Mouse (Mus musculus) CD4-positive, CD25-positive, alpha-beta regulatory T cell, adult 4 months (primary cell): ENCODE results near the gene Mfsd4b5. TPM values are rescaled to one million over a fixed set of nuclear protein-coding genes. Genes with fewer than 3 reads are reported as not detected.
"Not testable (repeated sequence)": the region's sequence is repeated elsewhere in the genome, so short reads cannot be mapped to it uniquely, and the experiment has no call there.

ENCODE experiments used
- ATAC-seq: one replicate; pipeline ENCODE4 v1.8.0; 2017
- polyA plus RNA-seq, 2 experiments: library from polyadenylated mRNA; unstranded; fragments of 100-300 nt; shearing (Covaris generic); gene quantifications; one replicate each; pipeline ENCODE4 v1.2.1; 2017

Gene Mfsd4b5
- polyA plus RNA-seq, result under 1 TPM in 1 of 2 experiments, not detected in 1; 0.47 TPM

DNA sequence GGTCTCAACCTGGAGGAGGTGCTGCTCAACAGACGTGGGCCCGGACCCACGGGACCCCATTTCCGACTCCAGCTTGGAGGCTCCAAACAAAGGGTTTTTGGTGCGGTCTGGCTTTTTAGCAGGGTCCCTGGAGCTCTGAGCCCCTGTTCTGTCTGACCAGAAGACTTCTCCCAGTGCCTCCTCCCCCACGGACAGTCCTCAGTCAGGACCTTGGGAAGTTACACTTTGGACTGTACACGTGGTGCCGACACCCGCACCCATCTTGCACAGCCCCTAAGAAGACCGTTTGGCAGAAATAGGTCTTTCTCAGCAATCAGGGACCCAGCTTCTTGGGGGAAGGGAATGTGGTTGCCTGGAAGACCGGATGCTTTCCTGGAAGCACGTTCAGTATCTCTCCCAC is at the start of gene Mfsd4b5:
Gene Mfsd4b5 (minus strand): TSS at position 181 of the 400 bp plus-strand sequence.
- no peak for ATAC-seq

DNA sequence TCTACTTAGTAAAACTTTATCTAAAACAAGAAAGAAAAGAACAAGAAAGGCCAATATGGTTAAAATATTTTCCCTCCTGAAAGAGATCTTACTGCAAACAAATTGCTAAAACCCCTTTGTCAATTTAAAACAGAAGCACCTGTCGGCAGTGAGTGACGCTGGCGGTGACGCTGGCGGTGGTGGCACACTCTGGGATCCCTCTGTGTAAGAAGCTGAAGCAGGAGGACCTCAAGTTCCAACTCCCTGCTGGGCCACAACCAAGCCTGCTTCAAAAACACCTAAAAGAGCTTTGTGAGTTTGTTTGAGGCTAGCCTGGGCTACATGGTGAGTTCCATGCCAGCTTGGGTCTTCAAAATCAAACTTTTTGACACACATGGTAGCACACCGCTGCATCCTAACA is 48.5 kb upstream of the Mfsd4b5 start:
- no peak for ATAC-seq

DNA sequence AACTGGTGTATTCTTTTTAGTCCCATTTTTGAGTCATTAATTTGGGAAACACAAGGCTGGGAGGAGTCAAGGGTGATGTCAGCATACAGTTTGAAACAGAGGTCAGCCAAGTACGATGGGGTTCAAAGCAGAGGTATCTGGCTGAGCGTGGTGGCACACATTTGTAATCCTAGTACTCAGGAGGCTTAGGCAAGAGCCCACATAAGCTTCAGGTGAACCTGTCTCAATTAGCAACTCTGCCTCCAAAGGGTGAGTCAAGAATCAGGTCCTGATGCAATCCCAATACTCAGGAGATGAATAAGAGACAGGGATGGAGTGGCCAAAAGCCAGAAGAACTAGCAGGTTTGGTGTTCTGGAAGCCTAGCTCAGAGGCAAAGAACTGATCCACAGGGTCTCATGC is 46.5 kb upstream of the Mfsd4b5 start:
- no peak for ATAC-seq

DNA sequence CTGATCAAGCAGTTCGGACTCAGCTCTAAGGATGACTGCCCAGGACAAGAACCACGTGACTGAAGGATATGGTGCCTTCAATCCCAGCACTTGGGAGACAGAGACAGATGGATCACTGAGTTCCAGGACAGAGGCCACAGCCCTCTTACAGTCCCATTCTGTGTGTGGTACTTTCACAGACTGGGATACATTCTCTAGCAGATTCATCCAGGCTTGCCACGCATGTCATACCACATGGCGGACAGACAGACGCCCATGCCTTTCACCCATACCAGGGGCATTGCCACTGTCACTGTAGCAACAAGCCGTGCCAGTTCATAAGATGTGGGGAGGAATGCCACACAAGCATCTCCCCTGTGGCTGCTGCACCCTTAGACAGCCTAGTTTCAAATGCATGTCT is 44.3 kb upstream of the Mfsd4b5 start:
- ATAC-seq, result no peak

DNA sequence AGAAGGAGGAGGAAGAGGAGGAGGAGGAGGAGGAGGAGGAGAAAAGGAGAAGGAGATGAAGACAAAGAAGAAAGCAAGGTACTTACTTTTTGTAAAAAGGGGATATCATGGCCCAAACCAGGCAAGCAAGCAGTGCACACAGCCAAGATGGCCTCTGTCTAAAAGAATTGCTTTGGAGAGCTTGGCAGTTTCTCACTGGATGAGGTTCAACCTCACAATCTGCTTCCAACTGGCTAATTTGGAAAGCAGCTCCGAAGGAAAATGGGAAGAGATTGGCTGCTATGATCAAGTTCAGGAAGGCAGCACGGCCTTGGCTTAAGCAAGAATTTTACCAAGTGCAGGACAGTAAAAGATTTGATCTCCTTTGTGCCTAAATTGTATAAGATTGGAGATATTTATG is 43.2 kb upstream of the Mfsd4b5 start:
- ATAC-seq, result no peak

DNA sequence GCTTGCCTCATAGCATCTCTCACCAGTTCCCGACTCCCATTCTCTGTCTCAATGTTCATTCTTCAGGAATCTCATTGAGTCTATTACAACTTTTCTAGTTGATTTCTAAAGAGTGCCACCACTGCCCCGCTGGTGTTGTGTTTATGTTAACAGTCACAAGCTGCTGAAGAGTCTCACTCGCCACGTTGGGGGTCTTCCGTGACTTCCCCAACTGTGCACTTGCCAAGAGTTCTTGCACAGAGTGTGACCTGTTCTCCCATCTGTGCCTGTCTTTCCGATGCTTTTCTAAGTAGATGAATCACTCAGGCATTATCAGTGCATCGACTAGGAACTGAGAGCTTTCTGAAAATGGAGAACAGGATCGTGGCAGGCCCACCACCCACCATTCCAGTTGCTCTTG is 41.6 kb upstream of the Mfsd4b5 start:
- no peak for ATAC-seq

DNA sequence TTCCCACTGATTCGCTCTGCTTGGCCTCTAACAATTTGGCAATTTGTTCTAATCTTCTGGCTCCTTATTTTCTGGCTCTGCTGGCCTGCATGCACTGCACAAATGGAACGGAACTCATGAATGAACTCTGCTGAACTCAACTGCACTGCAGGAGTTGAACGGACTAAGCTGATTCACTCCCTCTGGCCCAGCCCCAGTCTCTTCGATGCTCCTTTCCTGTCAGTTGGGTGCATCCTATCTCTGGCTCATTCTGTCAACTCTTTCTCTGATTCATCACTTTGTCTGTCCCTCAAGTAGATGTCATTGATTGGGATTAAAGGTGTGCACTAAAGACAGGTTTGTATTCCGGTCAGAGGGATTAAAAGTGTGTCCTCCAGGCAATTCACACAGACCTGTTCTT is 40.1 kb upstream of the Mfsd4b5 start:
- ATAC-seq, result no peak

DNA sequence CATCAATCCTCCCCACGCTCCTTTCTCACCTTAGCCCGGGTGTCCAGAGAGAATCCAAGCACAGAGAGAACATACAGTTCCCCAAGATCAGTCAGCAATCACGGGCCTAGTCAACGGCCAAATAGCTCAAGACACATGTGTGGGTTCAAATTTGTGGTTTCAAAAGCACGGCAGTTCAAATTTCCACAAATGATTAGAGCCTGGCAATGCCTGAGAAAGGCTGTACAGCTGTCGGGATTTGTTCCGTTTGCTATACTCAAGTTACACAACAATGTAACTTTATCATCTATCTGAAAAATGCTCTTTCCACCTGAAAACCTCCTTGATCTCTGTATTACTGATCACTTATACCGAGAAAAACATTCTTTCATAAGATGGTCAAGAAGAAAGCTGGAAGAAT is 39.1 kb upstream of the Mfsd4b5 start:
- ATAC-seq, result peak; percentile 7

DNA sequence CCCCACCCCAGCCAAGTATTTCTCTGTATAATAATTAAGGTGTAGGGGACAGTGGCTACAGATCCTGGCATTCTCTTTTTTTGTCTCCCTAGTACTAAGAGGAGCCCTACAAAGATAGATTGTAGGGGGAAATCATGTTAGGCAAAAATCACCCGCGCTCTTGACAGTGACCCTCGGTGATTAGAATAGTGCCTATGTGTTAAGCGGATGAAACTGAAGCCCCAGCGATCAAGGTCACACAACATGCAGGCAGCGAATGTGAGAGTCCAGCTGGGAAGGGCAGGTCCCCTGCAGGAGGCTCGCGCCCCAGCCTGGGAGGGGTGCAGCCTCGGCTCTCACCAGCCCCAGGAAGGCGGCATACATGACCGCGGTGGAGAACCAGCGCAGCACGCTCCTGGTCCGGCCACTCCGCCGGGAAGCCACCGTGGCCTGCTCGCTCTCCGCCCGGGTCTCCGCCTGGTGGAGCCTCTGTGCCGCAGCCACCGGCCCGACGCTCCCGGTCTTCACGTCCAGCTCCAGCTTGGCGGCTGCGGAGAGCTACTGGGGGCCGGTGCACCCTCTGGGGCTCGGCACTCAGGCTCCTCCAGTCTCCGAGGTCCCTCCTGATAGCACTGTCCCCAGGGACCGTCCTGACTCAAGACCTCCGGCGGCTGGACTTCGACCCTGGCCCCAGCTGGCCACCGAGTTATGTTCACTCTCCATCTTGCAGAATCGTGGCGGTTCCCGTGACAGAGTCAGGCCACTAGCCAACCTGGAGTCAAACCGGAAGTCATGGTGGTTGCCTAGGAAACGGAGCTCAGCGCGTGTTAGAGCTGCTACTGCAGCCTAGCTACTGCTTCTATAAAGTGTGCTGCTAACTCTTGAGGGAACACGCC is 38.3 kb upstream of the Mfsd4b5 start, which contains the start of gene Mfsd4b1:
Gene Mfsd4b1 (minus strand): TSS at position 715 of the 875 bp plus-strand sequence.
- ATAC-seq, result peak; percentile 100

DNA sequence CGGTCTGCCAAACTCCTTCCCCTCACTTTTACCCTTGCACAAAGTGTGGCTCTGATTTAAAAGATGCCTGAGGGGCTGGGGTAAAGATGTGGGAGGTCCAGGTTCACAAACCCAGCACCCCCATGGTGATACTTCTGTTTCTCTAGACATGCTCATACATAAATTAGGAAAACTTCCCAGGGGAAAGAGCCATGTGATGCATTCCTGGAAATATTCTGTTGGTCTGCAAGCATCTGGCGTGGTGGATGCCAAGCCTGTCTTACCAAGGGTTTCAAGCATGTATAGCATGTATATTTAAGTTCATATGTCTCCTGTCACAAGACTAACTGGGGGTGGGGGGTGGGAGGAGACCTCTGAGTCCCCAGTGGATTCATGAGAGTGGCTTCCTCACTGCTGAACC is 34.0 kb upstream of the Mfsd4b5 start:
- no peak for ATAC-seq

DNA sequence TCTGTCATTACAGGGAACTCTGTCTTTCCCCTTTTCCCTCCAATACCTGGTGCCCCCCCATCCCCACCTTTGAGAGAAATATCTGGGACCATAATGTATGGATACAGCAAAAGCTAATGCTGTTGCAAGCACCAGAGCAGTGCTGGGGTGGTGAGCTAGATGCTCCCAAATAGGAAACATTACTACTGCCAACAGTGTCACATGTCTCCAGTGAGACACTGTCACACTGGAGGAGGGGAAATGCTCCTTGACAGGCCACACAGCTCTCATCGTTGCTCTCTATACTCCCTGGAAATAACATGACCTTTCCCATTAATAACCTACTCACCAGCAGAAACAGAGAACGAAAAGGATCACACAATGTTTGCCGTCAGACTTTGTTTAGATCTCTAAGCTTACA is 33.0 kb upstream of the Mfsd4b5 start:
- ATAC-seq, result no peak

DNA sequence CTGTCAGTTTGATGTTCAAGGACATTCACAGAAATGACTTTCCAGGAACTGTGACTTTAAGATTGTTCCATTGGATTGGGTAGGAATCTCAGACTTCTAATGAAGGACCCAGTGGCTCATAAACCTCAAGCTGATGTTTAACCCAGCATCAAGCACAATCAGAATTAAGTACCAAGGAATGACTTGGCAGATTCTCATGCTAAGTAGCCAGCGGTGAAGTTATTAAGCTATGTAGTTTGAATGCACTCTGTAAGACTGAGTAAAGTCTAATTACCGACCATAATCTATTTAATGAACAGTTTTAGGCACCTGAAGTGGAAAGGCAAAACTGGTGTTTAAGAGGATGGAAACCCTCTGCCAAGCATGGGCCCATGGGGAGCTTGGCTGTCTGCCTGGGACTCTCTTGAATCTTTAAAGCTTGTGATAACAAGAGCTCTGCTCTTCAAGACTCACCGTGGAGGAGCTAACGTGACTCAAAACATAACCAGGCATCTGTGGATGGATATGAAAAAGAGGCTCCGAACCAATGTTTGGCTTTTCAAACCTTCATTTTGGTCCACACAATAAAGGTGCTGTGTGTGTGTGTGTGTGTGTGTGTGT is 31.9 kb upstream of the Mfsd4b5 start:
- no peak for ATAC-seq

DNA sequence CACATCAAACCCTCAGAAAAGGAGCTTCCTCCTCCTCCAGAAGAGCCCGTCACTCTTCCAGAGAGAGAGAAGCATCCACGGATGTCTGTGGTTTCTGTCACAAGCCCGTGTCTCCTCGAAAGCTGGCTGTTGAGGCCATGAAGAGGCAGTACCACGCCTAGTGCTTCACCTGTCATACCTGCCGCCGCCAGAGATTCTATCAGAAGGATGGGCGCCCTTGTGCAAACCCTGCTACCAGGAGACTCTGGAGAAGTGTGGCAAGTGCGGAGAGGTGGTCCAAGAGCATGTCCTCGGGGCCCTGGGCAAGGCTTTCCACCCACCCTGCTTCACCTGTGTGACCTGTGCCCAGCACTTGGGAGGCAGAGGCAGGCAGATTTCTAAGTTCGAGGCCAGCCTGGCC is 23.1 kb upstream of the Mfsd4b5 start:
- no peak for ATAC-seq

DNA sequence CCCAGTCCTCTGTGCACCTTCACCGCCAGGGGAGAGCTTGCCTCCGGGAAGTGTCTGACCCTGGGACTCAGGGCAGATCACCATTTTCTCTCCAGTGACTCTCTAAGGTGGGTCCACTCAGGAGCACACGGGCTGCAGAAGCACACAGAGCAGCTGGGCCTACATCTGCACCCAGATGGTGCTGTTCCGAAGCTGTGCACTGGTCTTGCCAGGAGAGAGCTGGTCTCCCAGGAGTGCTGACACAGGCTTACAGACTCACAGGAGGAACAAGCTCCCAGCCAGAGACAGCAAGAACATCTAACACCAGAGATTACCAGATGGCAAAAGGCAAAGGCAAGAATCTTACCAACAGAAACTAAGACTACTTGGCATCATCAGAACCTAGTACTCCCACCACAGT is 22.4 kb upstream of the Mfsd4b5 start:
- ATAC-seq, result not testable (repeated sequence)

DNA sequence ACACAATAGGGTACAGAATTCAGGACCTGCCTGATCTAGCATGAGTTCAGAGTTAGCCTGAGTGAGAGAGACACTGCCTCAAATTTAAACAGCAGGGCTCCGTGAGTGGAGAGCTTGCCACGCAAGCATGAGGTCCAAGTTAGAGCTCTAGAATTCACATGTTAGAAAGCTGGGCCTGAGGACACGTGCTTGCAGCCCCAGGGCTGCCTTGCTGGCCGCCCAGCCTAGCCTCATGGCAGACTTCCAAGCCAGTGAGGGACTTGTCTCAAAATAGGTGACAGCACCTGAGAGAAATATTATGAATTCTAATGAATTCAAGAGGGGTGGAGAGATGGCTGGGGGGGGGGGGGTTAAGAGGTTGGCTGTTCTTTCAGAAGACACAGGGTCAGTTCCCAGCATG is 21.5 kb upstream of the Mfsd4b5 start:
- no peak for ATAC-seq

DNA sequence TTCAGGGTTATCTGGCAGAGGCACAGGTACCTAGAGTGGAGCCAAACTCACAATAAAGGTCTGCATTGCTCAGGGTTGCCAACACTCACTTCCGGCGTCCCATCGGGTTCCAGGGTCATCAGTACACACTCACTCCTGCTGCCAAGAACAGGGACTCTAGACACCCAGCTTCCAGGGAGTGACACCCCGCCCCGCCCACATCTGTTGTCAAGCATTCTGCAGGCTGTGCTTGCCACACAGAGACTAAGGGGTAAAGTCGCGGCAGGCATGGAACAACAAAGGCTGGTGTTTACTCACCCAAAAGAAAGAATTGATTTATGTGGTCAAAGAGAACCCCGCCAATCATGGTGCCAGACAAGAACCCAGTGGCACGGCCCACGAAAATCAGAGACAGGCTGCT is 20.5 kb upstream of the Mfsd4b5 start:
- ATAC-seq, result no peak

DNA sequence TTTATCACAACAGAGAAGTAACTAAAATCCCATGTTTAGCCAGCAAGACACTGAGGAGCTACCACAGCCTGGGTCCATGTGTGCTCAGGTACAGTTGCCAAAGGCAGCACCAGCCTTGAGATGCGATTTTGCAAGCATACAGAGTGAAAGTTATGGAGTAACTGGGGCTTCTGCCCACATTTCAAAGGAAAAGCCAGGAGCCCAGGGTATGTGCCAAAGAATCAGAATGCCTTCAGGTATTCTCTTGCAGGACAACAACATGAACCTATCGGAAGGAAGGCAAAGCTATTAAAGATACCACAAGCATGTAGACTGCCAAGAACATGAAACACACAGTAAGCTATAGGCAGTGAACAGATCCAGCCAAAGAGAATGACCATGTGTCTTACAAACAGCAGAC is 14.3 kb upstream of the Mfsd4b5 start:
- ATAC-seq, result no peak

DNA sequence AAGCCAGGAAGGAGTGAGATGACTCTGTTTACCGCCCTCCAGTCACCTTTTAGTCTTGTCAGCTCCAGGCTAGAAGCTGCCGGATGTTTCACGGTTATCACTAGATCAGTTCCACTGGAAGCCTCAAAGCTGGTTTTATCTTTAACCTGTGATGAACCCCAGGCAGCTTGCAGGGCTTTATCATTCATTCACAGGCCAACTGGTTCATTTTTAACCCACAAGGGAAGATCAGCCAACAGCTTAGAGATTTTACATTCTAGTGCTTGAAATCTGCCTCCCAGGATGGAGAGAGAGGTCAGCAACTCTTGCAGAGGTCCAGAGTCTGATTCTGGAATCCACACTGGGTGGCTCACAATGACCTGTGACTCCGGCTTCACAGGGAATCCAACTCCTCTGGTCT is 4.7 kb upstream of the Mfsd4b5 start:
- ATAC-seq, result peak; percentile 98

DNA sequence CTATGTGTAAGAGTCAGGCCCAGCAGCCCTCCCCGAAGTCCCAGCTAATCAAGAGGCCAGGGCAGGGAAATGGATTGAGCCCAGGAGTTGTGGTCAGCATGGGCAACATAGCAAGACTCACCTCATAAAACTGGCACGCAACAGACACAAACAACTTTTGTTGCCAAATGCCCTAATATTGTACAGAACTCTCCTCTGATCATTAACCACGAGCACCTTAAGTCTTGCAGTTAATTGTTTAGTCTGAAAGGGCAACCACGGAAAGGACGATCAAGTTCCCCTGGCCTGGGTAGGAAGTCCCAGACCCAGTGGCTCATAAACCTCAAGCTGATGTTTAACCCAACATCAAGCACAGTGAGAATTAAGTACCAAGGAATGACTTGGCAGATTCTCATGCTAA is 3.8 kb downstream of the Mfsd4b5 start:
- ATAC-seq, result no peak

DNA sequence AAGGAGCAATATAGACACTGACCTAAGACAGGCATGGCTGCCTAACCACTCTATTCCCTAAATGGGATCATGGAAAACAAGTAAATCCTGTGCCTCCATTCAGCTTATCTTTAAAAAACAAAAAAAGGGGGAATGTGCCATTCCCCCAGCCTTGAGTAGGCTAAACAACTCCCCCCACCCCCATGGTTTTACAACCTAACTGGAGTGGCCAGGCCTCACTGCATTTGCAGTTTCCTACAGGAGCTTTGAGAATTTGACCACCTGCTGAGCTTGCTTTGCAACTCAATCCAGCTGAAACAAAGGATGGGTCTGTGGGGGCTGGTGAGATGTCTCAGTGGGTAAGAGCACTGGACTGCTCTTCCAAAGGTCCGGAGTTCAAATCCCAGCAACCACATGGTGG is 8.2 kb downstream of the Mfsd4b5 start:
- ATAC-seq, result no peak

DNA sequence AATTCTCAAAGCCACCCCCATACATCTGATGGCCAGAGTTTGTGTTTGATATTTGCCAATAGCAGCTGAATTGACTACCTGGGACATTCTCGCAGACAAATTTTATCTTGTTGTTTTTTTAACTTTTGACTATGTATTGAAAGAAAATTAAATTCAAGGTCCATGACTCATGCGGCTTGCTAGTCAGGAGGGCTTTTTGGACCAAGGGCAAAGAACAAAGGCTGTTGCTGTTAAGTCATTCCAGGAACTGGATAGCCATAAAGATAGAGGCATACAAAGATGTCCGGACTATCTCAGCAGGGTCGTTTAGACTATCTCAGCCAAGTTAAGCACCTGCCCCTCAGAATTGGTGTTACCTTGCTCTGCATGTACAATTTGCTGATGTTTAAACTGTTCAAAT is 9.1 kb downstream of the Mfsd4b5 start:
- ATAC-seq, result no peak

DNA sequence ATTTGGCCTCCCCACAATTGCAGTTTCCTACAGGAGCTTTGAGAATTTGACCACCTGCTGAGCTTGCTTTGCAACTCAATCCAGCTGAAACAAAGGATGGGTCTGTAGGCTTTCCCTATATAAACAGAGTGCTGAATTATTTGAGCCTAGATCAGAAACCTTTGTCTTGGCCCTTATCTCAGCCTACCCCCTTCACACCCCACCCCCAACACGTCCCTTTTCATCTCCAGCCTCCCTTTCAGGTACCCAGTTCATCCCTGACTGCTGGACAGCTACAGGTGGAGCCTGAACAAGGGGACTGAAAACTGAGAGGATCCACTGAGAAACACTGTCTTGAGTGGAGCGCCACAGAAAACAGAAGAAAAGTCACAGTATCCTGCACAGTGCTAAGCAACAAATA is 10.7 kb downstream of the Mfsd4b5 start:
- ATAC-seq, result no peak

DNA sequence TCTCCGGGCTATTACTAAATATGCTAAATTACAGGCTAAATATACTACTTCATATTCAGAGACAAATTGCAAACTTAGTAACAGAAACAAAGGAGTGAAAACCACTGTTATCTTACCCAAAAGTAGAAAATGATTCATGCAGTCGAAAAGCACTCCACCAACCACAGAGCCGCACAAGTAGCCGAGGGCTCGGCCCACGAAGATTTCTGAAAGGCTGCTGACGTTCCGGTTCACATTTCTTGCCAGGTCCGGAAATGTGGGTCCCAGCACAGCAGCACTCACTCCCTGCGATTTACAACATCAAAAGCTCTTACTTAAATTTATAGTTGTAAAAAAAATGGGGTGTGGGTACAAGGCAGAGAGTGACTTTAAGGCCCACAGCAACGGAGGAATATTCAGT is 11.5 kb downstream of the Mfsd4b5 start:
- peak; percentile 81 for ATAC-seq

DNA sequence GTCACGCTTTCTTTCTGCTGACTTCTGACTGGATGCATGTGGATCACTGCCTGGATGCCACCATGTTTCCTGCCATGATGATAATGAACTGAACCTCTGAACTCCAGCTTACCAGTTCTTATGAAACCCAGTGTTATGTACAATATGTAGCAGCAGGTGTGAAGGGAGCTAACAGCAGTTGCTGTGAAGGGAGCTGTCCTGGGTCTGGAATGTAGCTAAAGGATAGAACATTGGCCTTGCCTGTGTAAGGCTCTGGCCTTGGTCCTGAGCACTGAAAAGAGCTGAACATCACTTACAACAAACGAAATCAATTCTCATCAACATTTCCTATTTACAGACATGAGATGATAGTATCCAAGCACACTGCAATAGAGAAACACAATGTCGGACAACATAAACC is 18.9 kb downstream of the Mfsd4b5 start:
- ATAC-seq, result no peak
